Mouse (Mus musculus): ENCODE data around the gene AI467606. TPM values are rescaled to one million over a fixed set of nuclear protein-coding genes. Genes with fewer than 3 reads are reported as not detected.

Gene AI467606
- polyA plus RNA-seq, 1 experiment from 2014 or later, result 1.3 TPM

Small RNA genes lying within 50 kb of the gene (microRNA-seq; reads per million reads assigned to microRNA genes)
- not detected for gene Gm44343

Other genes starting within 250 kb of the AI467606 start
- gene Doc2a, start 243.9 kb upstream of the AI467606 start, polyA plus RNA-seq (2016; fragmentation: Nextera tagmentation; extraction: Ambion mirVana), result not detected in 2 replicates
- gene Hirip3, start 229.4 kb upstream of the AI467606 start, polyA plus RNA-seq (2016; fragmentation: Nextera tagmentation; extraction: Ambion mirVana), result 18.0 and 22.5 TPM in 2 replicates
- 62.9 and 66.8 TPM in 2 replicates for gene Ino80e, start 229.0 kb upstream of the AI467606 start, polyA plus RNA-seq (2016; fragmentation: Nextera tagmentation; extraction: Ambion mirVana)
- 40.8 and 42.5 TPM in 2 replicates for gene Taok2, start 206.7 kb upstream of the AI467606 start, polyA plus RNA-seq (2016; fragmentation: Nextera tagmentation; extraction: Ambion mirVana)
- gene Tmem219, start 168.4 kb upstream of the AI467606 start, polyA plus RNA-seq (2016; fragmentation: Nextera tagmentation; extraction: Ambion mirVana), result 17.6 and 19.9 TPM in 2 replicates
- 16.1 and 17.3 TPM in 2 replicates for gene Kctd13, start 162.5 kb upstream of the AI467606 start, polyA plus RNA-seq (2016; fragmentation: Nextera tagmentation; extraction: Ambion mirVana)
- not detected in 2 replicates for gene Asphd1, start 141.8 kb upstream of the AI467606 start, polyA plus RNA-seq (2016; fragmentation: Nextera tagmentation; extraction: Ambion mirVana)
- gene Sez6l2, start 140.8 kb upstream of the AI467606 start, polyA plus RNA-seq (2016; fragmentation: Nextera tagmentation; extraction: Ambion mirVana), result 0.11 TPM in 1 of 2 replicates, not detected in the other
- gene Cdipt, start 115.4 kb upstream of the AI467606 start, polyA plus RNA-seq (2016; fragmentation: Nextera tagmentation; extraction: Ambion mirVana), result 70.2 and 75.5 TPM in 2 replicates
- 0.70 and 1.3 TPM in 2 replicates for gene Cdiptos, start 115.3 kb upstream of the AI467606 start, polyA plus RNA-seq (2016; fragmentation: Nextera tagmentation; extraction: Ambion mirVana)
- 12.0 TPM in 2 replicates for gene Mvp, start 76.7 kb upstream of the AI467606 start, polyA plus RNA-seq (2016; fragmentation: Nextera tagmentation; extraction: Ambion mirVana)
- gene Pagr1b, start 74.9 kb upstream of the AI467606 start, polyA plus RNA-seq (2016; fragmentation: Nextera tagmentation; extraction: Ambion mirVana), result not detected in 2 replicates
- 19.3 and 31.4 TPM in 2 replicates for gene Pagr1a, start 74.0 kb upstream of the AI467606 start, polyA plus RNA-seq (2016; fragmentation: Nextera tagmentation; extraction: Ambion mirVana)
- 50.8 and 60.9 TPM in 2 replicates for gene Gm42742, start 70.3 kb upstream of the AI467606 start, polyA plus RNA-seq (2016; fragmentation: Nextera tagmentation; extraction: Ambion mirVana)
- 1.9 and 3.3 TPM in 2 replicates for gene Prrt2, start 70.1 kb upstream of the AI467606 start, polyA plus RNA-seq (2016; fragmentation: Nextera tagmentation; extraction: Ambion mirVana)
- 59.8 and 60.4 TPM in 2 replicates for gene Maz, start 64.3 kb upstream of the AI467606 start, polyA plus RNA-seq (2016; fragmentation: Nextera tagmentation; extraction: Ambion mirVana)
- 80.9 and 85.5 TPM in 2 replicates for gene Kif22, start 48.9 kb upstream of the AI467606 start, polyA plus RNA-seq (2016; fragmentation: Nextera tagmentation; extraction: Ambion mirVana)
- not detected in 2 replicates for gene Zg16, start 4.0 kb upstream of the AI467606 start, polyA plus RNA-seq (2016; fragmentation: Nextera tagmentation; extraction: Ambion mirVana)
- 5.7 and 6.1 TPM in 2 replicates for gene Qprt, start 30.9 kb downstream of the AI467606 start, polyA plus RNA-seq (2016; fragmentation: Nextera tagmentation; extraction: Ambion mirVana)
- gene Spn, start 46.5 kb downstream of the AI467606 start, polyA plus RNA-seq (2016; fragmentation: Nextera tagmentation; extraction: Ambion mirVana), result 0.17 and 0.31 TPM in 2 replicates
- 50.5 and 51.5 TPM in 2 replicates for gene Cd2bp2, start 104.7 kb downstream of the AI467606 start, polyA plus RNA-seq (2016; fragmentation: Nextera tagmentation; extraction: Ambion mirVana)
- 29.2 and 32.3 TPM in 2 replicates for gene Tbc1d10b, start 117.1 kb downstream of the AI467606 start, polyA plus RNA-seq (2016; fragmentation: Nextera tagmentation; extraction: Ambion mirVana)
- 17.8 and 20.0 TPM in 2 replicates for gene Mylpf, start 117.5 kb downstream of the AI467606 start, polyA plus RNA-seq (2016; fragmentation: Nextera tagmentation; extraction: Ambion mirVana)
- 23.8 and 25.3 TPM in 2 replicates for gene Zfp553, start 141.7 kb downstream of the AI467606 start, polyA plus RNA-seq (2016; fragmentation: Nextera tagmentation; extraction: Ambion mirVana)
- 22.1 and 28.2 TPM in 2 replicates for gene Sept1, start 141.8 kb downstream of the AI467606 start, polyA plus RNA-seq (2016; fragmentation: Nextera tagmentation; extraction: Ambion mirVana)
- gene Zfp771, start 152.9 kb downstream of the AI467606 start, polyA plus RNA-seq (2016; fragmentation: Nextera tagmentation; extraction: Ambion mirVana), result 32.7 and 34.4 TPM in 2 replicates
- gene Dctpp1, start 169.3 kb downstream of the AI467606 start, polyA plus RNA-seq (2016; fragmentation: Nextera tagmentation; extraction: Ambion mirVana), result 162 and 163 TPM in 2 replicates
- 86.4 and 87.2 TPM in 2 replicates for gene Sephs2, start 182.7 kb downstream of the AI467606 start, polyA plus RNA-seq (2016; fragmentation: Nextera tagmentation; extraction: Ambion mirVana)
- 1.0 and 1.1 TPM in 2 replicates for gene Itgal, start 204.9 kb downstream of the AI467606 start, polyA plus RNA-seq (2016; fragmentation: Nextera tagmentation; extraction: Ambion mirVana)